Mouse (Mus musculus): ENCODE measurements at regions not wholly inside any gene's neighbourhood (a gene's known extent, or its start where the extent isn't known, plus 50 kb on each side); places are given as distances from the start of the nearest gene placed in this dataset.

GRCm38 (mm10) chr15:43926034-43926433, 3791.9 kb downstream of the 9330182O14Rik start:
- ATAC-seq (replicated peaks in 1 of 2; ENCODE audit: insufficient read depth in 1 of 2, low FRiP score in 2 of 2, low TSS enrichment in 1 of 2, low read depth in 1 of 2, poor library complexity in 2 of 2, severe bottlenecking in 2 of 2), result peak; percentile 74 to 83

- ATAC-seq (replicated peaks in 1 of 2; ENCODE audit: insufficient read depth in 1 of 2, low FRiP score in 2 of 2, low TSS enrichment in 1 of 2, low read depth in 1 of 2, poor library complexity in 2 of 2, severe bottlenecking in 2 of 2), result no peak
Measured at GRCm38 (mm10) chr15:43933608-43934007, 3799.4 kb downstream of the 9330182O14Rik start.

- no peak for ATAC-seq (replicated peaks in 1 of 2; ENCODE audit: insufficient read depth in 1 of 2, low FRiP score in 2 of 2, low TSS enrichment in 1 of 2, low read depth in 1 of 2, poor library complexity in 2 of 2, severe bottlenecking in 2 of 2)
Measured at GRCm38 (mm10) chr15:43940424-43940823, 3806.3 kb downstream of the 9330182O14Rik start.

- ATAC-seq (replicated peaks in 1 of 2; ENCODE audit: insufficient read depth in 1 of 2, low FRiP score in 2 of 2, low TSS enrichment in 1 of 2, low read depth in 1 of 2, poor library complexity in 2 of 2, severe bottlenecking in 2 of 2), result no peak
Measured at GRCm38 (mm10) chr15:43940905-43941304, 3806.7 kb downstream of the 9330182O14Rik start.

GRCm38 (mm10) chr15:43942002-43942660, 3808.0 kb downstream of the 9330182O14Rik start:
- ATAC-seq (replicated peaks in 1 of 2; ENCODE audit: insufficient read depth in 1 of 2, low FRiP score in 2 of 2, low TSS enrichment in 1 of 2, low read depth in 1 of 2, poor library complexity in 2 of 2, severe bottlenecking in 2 of 2), result no peak

GRCm38 (mm10) chr15:43984991-43985390, 3850.8 kb downstream of the 9330182O14Rik start:
- ATAC-seq (replicated peaks in 1 of 2; ENCODE audit: insufficient read depth in 1 of 2, low FRiP score in 2 of 2, low TSS enrichment in 1 of 2, low read depth in 1 of 2, poor library complexity in 2 of 2, severe bottlenecking in 2 of 2), result no peak

- peak in 1 of 2 experiments; percentile 51; a peak in 1 of 4 replicates for ATAC-seq (replicated peaks in 1 of 2; ENCODE audit: insufficient read depth in 1 of 2, low FRiP score in 2 of 2, low TSS enrichment in 1 of 2, low read depth in 1 of 2, poor library complexity in 2 of 2, severe bottlenecking in 2 of 2)
Measured at GRCm38 (mm10) chr15:43991229-43991628, 3857.1 kb downstream of the 9330182O14Rik start.

- ATAC-seq (replicated peaks in 1 of 2; ENCODE audit: insufficient read depth in 1 of 2, low FRiP score in 2 of 2, low TSS enrichment in 1 of 2, low read depth in 1 of 2, poor library complexity in 2 of 2, severe bottlenecking in 2 of 2), result no peak
Measured at GRCm38 (mm10) chr15:43992936-43993335, 3858.8 kb downstream of the 9330182O14Rik start.

GRCm38 (mm10) chr15:44026468-44027028, 3892.4 kb downstream of the 9330182O14Rik start:
- ATAC-seq (replicated peaks in 1 of 2; ENCODE audit: insufficient read depth in 1 of 2, low FRiP score in 2 of 2, low TSS enrichment in 1 of 2, low read depth in 1 of 2, poor library complexity in 2 of 2, severe bottlenecking in 2 of 2), result no peak

GRCm38 (mm10) chr15:44035900-44036299, 3901.7 kb downstream of the 9330182O14Rik start:
- ATAC-seq (replicated peaks in 1 of 2; ENCODE audit: insufficient read depth in 1 of 2, low FRiP score in 2 of 2, low TSS enrichment in 1 of 2, low read depth in 1 of 2, poor library complexity in 2 of 2, severe bottlenecking in 2 of 2), result no peak

- ATAC-seq (replicated peaks in 1 of 2; ENCODE audit: insufficient read depth in 1 of 2, low FRiP score in 2 of 2, low TSS enrichment in 1 of 2, low read depth in 1 of 2, poor library complexity in 2 of 2, severe bottlenecking in 2 of 2), result no peak
Measured at GRCm38 (mm10) chr15:44037893-44038292, 3903.7 kb downstream of the 9330182O14Rik start.

- ATAC-seq (replicated peaks in 1 of 2; ENCODE audit: insufficient read depth in 1 of 2, low FRiP score in 2 of 2, low TSS enrichment in 1 of 2, low read depth in 1 of 2, poor library complexity in 2 of 2, severe bottlenecking in 2 of 2), result no peak
Measured at GRCm38 (mm10) chr15:44050565-44051274, 3916.6 kb downstream of the 9330182O14Rik start.

GRCm38 (mm10) chr15:44064855-44065254, 3930.7 kb downstream of the 9330182O14Rik start:
- ATAC-seq (replicated peaks in 1 of 2; ENCODE audit: insufficient read depth in 1 of 2, low FRiP score in 2 of 2, low TSS enrichment in 1 of 2, low read depth in 1 of 2, poor library complexity in 2 of 2, severe bottlenecking in 2 of 2), result no peak

- no peak for ATAC-seq (replicated peaks in 1 of 2; ENCODE audit: insufficient read depth in 1 of 2, low FRiP score in 2 of 2, low TSS enrichment in 1 of 2, low read depth in 1 of 2, poor library complexity in 2 of 2, severe bottlenecking in 2 of 2)
Measured at GRCm38 (mm10) chr15:44083680-44084079, 3949.5 kb downstream of the 9330182O14Rik start.

- no peak for ATAC-seq (replicated peaks in 1 of 2; ENCODE audit: insufficient read depth in 1 of 2, low FRiP score in 2 of 2, low TSS enrichment in 1 of 2, low read depth in 1 of 2, poor library complexity in 2 of 2, severe bottlenecking in 2 of 2)
Measured at GRCm38 (mm10) chr15:44112328-44112944, 3978.3 kb downstream of the 9330182O14Rik start.

GRCm38 (mm10) chr15:44134213-44134612, 4000.0 kb downstream of the 9330182O14Rik start:
- ATAC-seq (replicated peaks in 1 of 2; ENCODE audit: insufficient read depth in 1 of 2, low FRiP score in 2 of 2, low TSS enrichment in 1 of 2, low read depth in 1 of 2, poor library complexity in 2 of 2, severe bottlenecking in 2 of 2), result no peak

All from hematopoietic stem cell, adult 5-6 weeks (primary cell).